27 mouse cellular contexts compared by ENCODE assay signal in the genomic region with DNA sequence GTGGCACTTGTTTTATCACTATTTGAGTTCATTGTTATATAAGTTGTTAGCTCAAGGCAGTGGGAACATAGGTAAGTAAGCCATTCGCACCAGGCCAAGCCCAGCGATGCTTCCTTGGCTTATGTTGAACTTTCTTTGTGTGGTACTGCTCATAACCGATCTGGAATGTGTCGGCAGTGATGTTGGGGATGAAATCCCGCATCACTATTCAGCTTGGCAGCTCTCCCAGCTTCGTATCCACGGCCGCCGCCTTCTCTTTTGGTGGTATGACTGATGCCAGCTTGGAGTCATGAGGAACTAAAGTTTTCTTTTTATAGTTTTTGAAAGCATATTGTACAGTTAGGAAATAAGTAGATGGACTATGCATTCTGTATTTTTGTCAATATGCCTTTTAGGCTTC. TPM values are rescaled to one million over a fixed set of nuclear protein-coding genes. Genes with fewer than 3 reads are reported as not detected.
DNase-seq lines count a peak whose midpoint lies in the region; ATAC-seq and TF ChIP-seq lines count a peak whose summit lies in the region.
"Had no signal": no experiment of that assay in that cellular context is flagged by ENCODE, and none has a peak within 500 bp of the region (broad histone marks: within the 10 kb centered on the region; RNA-seq: fewer than 3 reads in every experiment).

No protein-coding gene starts in this region.

- H3K36me3 ChIP-seq in hindbrain, postnatal 0 days (ENCODE audit: insufficient read depth, low read length) = no peaks in the 10 kb centered on the region
- no peaks in the 10 kb centered on the region for H3K36me3 ChIP-seq in hindbrain, embryonic 12.5 days
- H3K36me3 ChIP-seq: hindbrain, embryonic 13.5 days; kidney, embryonic 15.5 days; limb, embryonic 12.5 days; liver, embryonic 13.5 days; lung, embryonic 15.5 days; midbrain, embryonic 12.5 days had no signal

- whole genome bisulfite sequencing in hindbrain, postnatal 0 days = 58% methylated on average over 9 of the region's 9 CpGs
- 78% methylated on average over 9 of the region's 9 CpGs for WGBS in hindbrain, embryonic 12.5 days

- intact Hi-C loops in left cerebral cortex, postnatal 14 days (cut with DNase I) = no loop called here

- ATAC-seq in hindbrain, postnatal 0 days = no peak
- ATAC-seq in hindbrain, embryonic 12.5 days (ENCODE audit: low FRiP score) = no peak
- ATAC-seq in megakaryocyte progenitor cell, adult 5-6 weeks (replicated peaks; ENCODE audit: poor library complexity) = no peak
- ATAC-seq: forebrain, embryonic 13.5 days; intestine, embryonic 16.5 days had no signal

- H3K27me3 ChIP-seq in hindbrain, postnatal 0 days (ENCODE audit: insufficient read depth, low read length) = no peaks in the 10 kb centered on the region
- H3K27me3 ChIP-seq in hindbrain, embryonic 12.5 days = no peaks in the 10 kb centered on the region
- H3K27me3 ChIP-seq: forebrain, embryonic 13.5 days; hindbrain, embryonic 13.5 days; kidney, embryonic 15.5 days; limb, embryonic 12.5 days; liver, embryonic 13.5 days; lung, embryonic 15.5 days; midbrain, embryonic 12.5 days had no signal

- no peaks in the 10 kb centered on the region for H3K4me1 ChIP-seq in hindbrain, postnatal 0 days (ENCODE audit: insufficient read depth, low read length)
- no peaks in the 10 kb centered on the region for H3K4me1 ChIP-seq in hindbrain, embryonic 12.5 days
- H3K4me1 ChIP-seq: forebrain, embryonic 13.5 days; hindbrain, embryonic 13.5 days; kidney, embryonic 15.5 days; limb, embryonic 12.5 days; liver, embryonic 13.5 days; lung, embryonic 15.5 days; midbrain, embryonic 12.5 days had no signal

- H3K4me2 ChIP-seq in hindbrain, postnatal 0 days (ENCODE audit: low read depth, low read length) = no peak overlapping the region
- H3K4me2 ChIP-seq in hindbrain, embryonic 12.5 days (replicated peaks) = no peak overlapping the region
- H3K4me2 ChIP-seq: forebrain, embryonic 13.5 days; hindbrain, embryonic 13.5 days; kidney, embryonic 15.5 days; limb, embryonic 12.5 days; liver, embryonic 13.5 days; lung, embryonic 15.5 days; midbrain, embryonic 12.5 days had no signal

- H3K4me3 ChIP-seq in hindbrain, postnatal 0 days (ENCODE audit: low read length) = no peak overlapping the region
- no peak overlapping the region for H3K4me3 ChIP-seq in hindbrain, embryonic 12.5 days
- H3K4me3 ChIP-seq: forebrain, embryonic 13.5 days; hindbrain, embryonic 13.5 days; kidney, embryonic 15.5 days; limb, embryonic 12.5 days; liver, embryonic 13.5 days; lung, embryonic 15.5 days; midbrain, embryonic 12.5 days had no signal

- no peak overlapping the region for H3K9ac ChIP-seq in hindbrain, postnatal 0 days (replicated peaks; ENCODE audit: low read length)
- no peak overlapping the region for H3K9ac ChIP-seq in hindbrain, embryonic 12.5 days
- H3K9ac ChIP-seq: forebrain, embryonic 13.5 days; hindbrain, embryonic 13.5 days; kidney, embryonic 15.5 days; limb, embryonic 12.5 days; liver, embryonic 13.5 days; lung, embryonic 15.5 days; midbrain, embryonic 12.5 days had no signal

- peak; percentile 1 for DNase-seq in hindbrain, postnatal 0 days (ENCODE audit: low spot score)
- peak; percentile 15 to 68 for DNase-seq in frontal cortex, adult 2 months (ENCODE audit: extremely low spot score in 1 of 2, low spot score in 1 of 2)
- peak; percentile 31 to 55 for DNase-seq in left cerebral cortex, postnatal 14 days (ENCODE audit: low spot score in 2 of 2)
- peak; percentile 11 to 16 for DNase-seq in right cerebral cortex, postnatal 36 days (ENCODE audit: low spot score in 2 of 2)
- DNase-seq in cerebellum, adult 11-12 months = no peak
- DNase-seq in yolk sac, embryonic 10.5 days (ENCODE audit: low spot score) = no peak
- DNase-seq: adrenal gland, postnatal 14 days; cerebellum, adult 9-11 months; gastrocnemius, postnatal 14 days; liver, embryonic 13.5 days; thymus, postnatal 36 days had no signal

- no peak overlapping the region for H3K27ac ChIP-seq in hindbrain, postnatal 0 days
- no peak overlapping the region for H3K27ac ChIP-seq in hindbrain, embryonic 12.5 days
- H3K27ac ChIP-seq: forebrain, embryonic 13.5 days; hindbrain, embryonic 13.5 days; kidney, embryonic 15.5 days; limb, embryonic 12.5 days; liver, embryonic 13.5 days; lung, embryonic 15.5 days; macrophage; midbrain, embryonic 12.5 days; stomach, postnatal 0 days had no signal

- H3K9me3 ChIP-seq in hindbrain, postnatal 0 days (ENCODE audit: low read length) = no peaks in the 10 kb centered on the region
- H3K9me3 ChIP-seq in hindbrain, embryonic 12.5 days (replicated peaks) = no peaks in the 10 kb centered on the region
- H3K9me3 ChIP-seq: forebrain, embryonic 13.5 days; hindbrain, embryonic 13.5 days; kidney, embryonic 15.5 days; limb, embryonic 12.5 days; liver, embryonic 13.5 days; lung, embryonic 15.5 days; midbrain, embryonic 12.5 days had no signal

- TF ChIP-seq CTCF in hindbrain, postnatal 0 days (IDR thresholded peaks at IDR 0.05; ENCODE audit: low read depth) = no peak

RNA-seq across cellular contexts. Expression of a gene that starts 13.8 kb away (rescaled TPM):
- total RNA-seq in hindbrain, postnatal 0 days (2014; rRNA removed) = 9.8 and 10.9 TPM in 2 replicates
- 6.4 and 6.8 TPM in 2 replicates for polyA plus RNA-seq in hindbrain, postnatal 0 days (2015; fragmentation: Nextera tagmentation; extraction: Ambion mirVana)
- 12.0 and 12.9 TPM in 2 replicates for polyA plus RNA-seq in hindbrain, embryonic 12.5 days (2016; fragmentation: Nextera tagmentation; extraction: Ambion mirVana)
- 3.4 TPM in 2 replicates for polyA plus RNA-seq in frontal cortex, adult 2 months (2012; rRNA removed)
- 1 to 10 TPM; 8.1 to 9.3 TPM for total RNA-seq in left cerebral cortex, postnatal 14 days (2021)
- 5.6 and 5.9 TPM in 2 replicates for total RNA-seq in megakaryocyte progenitor cell, adult 5-6 weeks (2015)
- total RNA-seq in megakaryocyte progenitor cell, adult 5-6 weeks (2017) = 9.3 and 11.7 TPM in 2 replicates

RNA-seq across cellular contexts. Expression of a gene that starts 25.1 kb away (rescaled TPM):
- total RNA-seq in hindbrain, postnatal 0 days (2014; rRNA removed) = 24.8 and 28.4 TPM in 2 replicates
- polyA plus RNA-seq in hindbrain, postnatal 0 days (2015; fragmentation: Nextera tagmentation; extraction: Ambion mirVana) = 12.2 and 12.6 TPM in 2 replicates
- 13.1 and 15.6 TPM in 2 replicates for polyA plus RNA-seq in hindbrain, embryonic 12.5 days (2016; fragmentation: Nextera tagmentation; extraction: Ambion mirVana)
- 22.3 and 28.7 TPM in 2 replicates for polyA plus RNA-seq in frontal cortex, adult 2 months (2012; rRNA removed)
- total RNA-seq in left cerebral cortex, postnatal 14 days (2021) = 10 to 100 TPM; 20.2 to 26.0 TPM
- total RNA-seq in megakaryocyte progenitor cell, adult 5-6 weeks (2015) = 8.4 TPM in 2 replicates
- total RNA-seq in megakaryocyte progenitor cell, adult 5-6 weeks (2017) = 4.8 and 12.2 TPM in 2 replicates

RNA-seq across cellular contexts. Expression of a gene that starts 58.7 kb away (rescaled TPM):
- total RNA-seq in hindbrain, postnatal 0 days (2014; rRNA removed) = not detected in 2 replicates
- not detected in 2 replicates for polyA plus RNA-seq in hindbrain, postnatal 0 days (2015; fragmentation: Nextera tagmentation; extraction: Ambion mirVana)
- polyA plus RNA-seq in hindbrain, embryonic 12.5 days (2016; fragmentation: Nextera tagmentation; extraction: Ambion mirVana) = not detected in 2 replicates
- polyA plus RNA-seq in frontal cortex, adult 2 months (2012; rRNA removed) = 0.06 TPM in 1 of 2 replicates, not detected in the other
- total RNA-seq in left cerebral cortex, postnatal 14 days (2021) = not detected
- not detected in 2 replicates for total RNA-seq in megakaryocyte progenitor cell, adult 5-6 weeks (2015)
- not detected in 2 replicates for total RNA-seq in megakaryocyte progenitor cell, adult 5-6 weeks (2017)
- total RNA-seq: adrenal gland, postnatal 14 days; gastrocnemius, postnatal 14 days; heart, adult 8-10 months; layer of hippocampus, adult 8-10 months; neutrophil, adult 5-6 weeks had no signal
- polyA plus RNA-seq: embryonic facial prominence, embryonic 14.5 days; forebrain, embryonic 13.5 days; heart, postnatal 0 days; hindbrain, embryonic 13.5 days; intestine, embryonic 16.5 days; kidney, embryonic 15.5 days; limb, embryonic 12.5 days; liver, embryonic 13.5 days; lung, embryonic 15.5 days; macrophage; midbrain, embryonic 12.5 days; stomach, postnatal 0 days had no signal

Comparison
In these comparisons a context has a peak if more than half of its experiments do, and no peak if none do; other contexts are left out.
1. DNase-seq: peak in hindbrain, postnatal 0 days (single experiment), frontal cortex, adult 2 months (2 of 2), left cerebral cortex, postnatal 14 days (2 of 2) and right cerebral cortex, postnatal 36 days (2 of 2); none in cerebellum, adult 11-12 months (single experiment) and yolk sac, embryonic 10.5 days (single experiment).